Mouse (Mus musculus): Measurements from ENCODE around the gene Id3.

GRCm38 (mm10) chr4:136126019-136126418 lies 17.3 kb upstream of the Id3 start:
- TF ChIP-seq RAD21 (IDR thresholded peaks at IDR 0.05; ENCODE audit: low read depth, low read length) (no peak), CHD1 (IDR thresholded peaks at IDR 0.05; ENCODE audit: low read depth, low read length) (no peak), USF1 (IDR thresholded peaks at IDR 0.05; ENCODE audit: low read depth, low read length) (no peak), CTCF (conservative IDR thresholded peaks at IDR 0.05 in 1 of 2, IDR thresholded peaks at IDR 0.05 in 1 of 2; ENCODE audit: low read depth in 2 of 2, low read length in 2 of 2) (no peak), ZC3H11A (IDR thresholded peaks at IDR 0.05; ENCODE audit: low read depth, low read length) (no peak), MAZ (IDR thresholded peaks at IDR 0.05; ENCODE audit: low read depth, low read length) (no peak), MAX (IDR thresholded peaks at IDR 0.05; ENCODE audit: low read length) (no peak), MAFK (IDR thresholded peaks at IDR 0.05; ENCODE audit: insufficient replicate concordance, low read length) (no peak), POLR2A (IDR thresholded peaks at IDR 0.05; ENCODE audit: low read depth, low read length) (no peak), HCFC1 (IDR thresholded peaks at IDR 0.05; ENCODE audit: low read depth, low read length) (no peak), ELF1 (IDR thresholded peaks at IDR 0.05; ENCODE audit: low read depth, low read length) (no peak), KAT2A (IDR thresholded peaks at IDR 0.05; ENCODE audit: insufficient replicate concordance, low read length) (no peak), SMC3 (IDR thresholded peaks at IDR 0.05; ENCODE audit: low read depth, low read length) (no peak)

Data from CH12.LX (cell line).